Mouse (Mus musculus): ENCODE measurements around the gene Olfr572. TPM values are rescaled to one million over a fixed set of nuclear protein-coding genes. Genes with fewer than 3 reads are reported as not detected.

The Olfr572 gene
- not detected for total RNA-seq (2021)

GRCm38 (mm10) chr7:102924109-102924508 lies at the start of gene Olfr572:
Gene Olfr572 (plus strand): TSS chr7:102924409.
- intact Hi-C loops (cut with DNase I): no loop called here
- DNase-seq (ENCODE audit: extremely low spot score in 1 of 2, low spot score in 2 of 2): no peak

GRCm38 (mm10) chr7:102876822-102877221 lies 47.4 kb upstream of the Olfr572 start, which contains the start of gene Olfr568:
Gene Olfr568 (plus strand): TSS chr7:102877122.
- intact Hi-C loops (cut with DNase I): no loop called here
- DNase-seq (ENCODE audit: extremely low spot score in 1 of 2, low spot score in 2 of 2): no peak

GRCm38 (mm10) chr7:102890782-102891181 lies 33.4 kb upstream of the Olfr572 start, which contains the start of gene Olfr569:
Gene Olfr569 (minus strand): TSS chr7:102890882.
- DNase-seq (ENCODE audit: extremely low spot score in 1 of 2, low spot score in 2 of 2): no peak
- intact Hi-C loops (cut with DNase I): no loop called here

- DNase-seq (ENCODE audit: extremely low spot score in 1 of 2, low spot score in 2 of 2): no peak
- intact Hi-C loops (cut with DNase I): loop anchor here (5.0 to 10.0 kb wide), 2 partner anchors 220 to 403 kb away; partner anchors contain the start of gene Olfr557
These were observed 8.9 kb upstream of the Olfr572 start for GRCm38 (mm10) chr7:102915261-102915660.

- DNase-seq (ENCODE audit: extremely low spot score in 1 of 2, low spot score in 2 of 2): no peak
- intact Hi-C loops (cut with DNase I): loop anchor here (5.0 to 10.0 kb wide), 2 partner anchors 222 to 404 kb away; partner anchors contain the start of gene Olfr557
These were observed 7.8 kb upstream of the Olfr572 start for GRCm38 (mm10) chr7:102916405-102916804.

- DNase-seq (ENCODE audit: extremely low spot score in 1 of 2, low spot score in 2 of 2): no peak
- intact Hi-C loops (cut with DNase I): loop anchor here (5.0 to 10.0 kb wide), 2 partner anchors 222 to 405 kb away; partner anchors contain the start of gene Olfr557
These were observed 7.0 kb upstream of the Olfr572 start, which contains the start of gene Olfr571 for GRCm38 (mm10) chr7:102917032-102917875. Gene Olfr571 (minus strand): TSS chr7:102917536.

GRCm38 (mm10) chr7:102919632-102920031 lies 4.6 kb upstream of the Olfr572 start:
- peak in 1 of 2 experiments; percentile 4 for DNase-seq (ENCODE audit: extremely low spot score in 1 of 2, low spot score in 2 of 2)
- intact Hi-C loops (cut with DNase I): loop anchor here (2.0 to 10.0 kb wide), 3 partner anchors 225 to 407 kb away; partner anchors contain the start of genes Olfr556 and Olfr557

- no peak for DNase-seq (ENCODE audit: extremely low spot score in 1 of 2, low spot score in 2 of 2)
- intact Hi-C loops (cut with DNase I): no loop called here
These were observed 2.9 kb downstream of the Olfr572 start for GRCm38 (mm10) chr7:102927105-102927504.

- intact Hi-C loops (cut with DNase I): no loop called here
These were observed 18.3 kb downstream of the Olfr572 start, which contains the start of gene Olfr573-ps1 for GRCm38 (mm10) chr7:102942475-102942874. Gene Olfr573-ps1 (minus strand): TSS chr7:102942575.

GRCm38 (mm10) chr7:102943417-102943816 lies 19.2 kb downstream of the Olfr572 start:
- no peak for DNase-seq (ENCODE audit: extremely low spot score in 1 of 2, low spot score in 2 of 2)
- intact Hi-C loops (cut with DNase I): no loop called here

More at GRCm38 (mm10) chr7:102942475-102942874, 18.3 kb downstream of the Olfr572 start, which contains the start of gene Olfr573-ps1:
- DNase-seq (ENCODE audit: extremely low spot score in 1 of 2, low spot score in 2 of 2): no peak

- intact Hi-C loops (cut with DNase I): no loop called here
These were observed 24.0 kb downstream of the Olfr572 start, which contains the start of gene Olfr574 for GRCm38 (mm10) chr7:102948167-102948566. Gene Olfr574 (plus strand): TSS chr7:102948467.

GRCm38 (mm10) chr7:102950732-102951131 lies 26.5 kb downstream of the Olfr572 start:
- no peak for DNase-seq (ENCODE audit: extremely low spot score in 1 of 2, low spot score in 2 of 2)
- intact Hi-C loops (cut with DNase I): loop anchor here (10.0 kb wide), 1 partner anchor 914 kb away; no protein-coding TSS in a partner anchor

More at GRCm38 (mm10) chr7:102948167-102948566, 24.0 kb downstream of the Olfr572 start, which contains the start of gene Olfr574:
- no peak for DNase-seq (ENCODE audit: extremely low spot score in 1 of 2, low spot score in 2 of 2)

GRCm38 (mm10) chr7:102958137-102958536 lies 33.9 kb downstream of the Olfr572 start:
- intact Hi-C loops (cut with DNase I): loop anchor here (10.0 kb wide), 1 partner anchor 907 kb away; no protein-coding TSS in a partner anchor
- DNase-seq (ENCODE audit: extremely low spot score in 1 of 2, low spot score in 2 of 2): no peak

GRCm38 (mm10) chr7:102958593-102958992 lies 34.4 kb downstream of the Olfr572 start, which contains the start of gene Olfr575:
Gene Olfr575 (minus strand): TSS chr7:102958775.
- intact Hi-C loops (cut with DNase I): loop anchor here (10.0 kb wide), 1 partner anchor 906 kb away; no protein-coding TSS in a partner anchor
- DNase-seq (ENCODE audit: extremely low spot score in 1 of 2, low spot score in 2 of 2): no peak

GRCm38 (mm10) chr7:102962360-102962759 lies 38.2 kb downstream of the Olfr572 start, which contains the start of gene Olfr576:
Gene Olfr576 (plus strand): TSS chr7:102962660.
- no peak for DNase-seq (ENCODE audit: extremely low spot score in 1 of 2, low spot score in 2 of 2)
- intact Hi-C loops (cut with DNase I): no loop called here

- intact Hi-C loops (cut with DNase I): no loop called here
These were observed 50.2 kb downstream of the Olfr572 start for GRCm38 (mm10) chr7:102974399-102974798.

GRCm38 (mm10) chr7:102975843-102976242 lies 51.6 kb downstream of the Olfr572 start, which contains the start of gene Olfr577:
Gene Olfr577 (minus strand): TSS chr7:102975943.
- DNase-seq (ENCODE audit: extremely low spot score in 1 of 2, low spot score in 2 of 2): no peak
- intact Hi-C loops (cut with DNase I): no loop called here

More at GRCm38 (mm10) chr7:102974399-102974798, 50.2 kb downstream of the Olfr572 start:
- no peak for DNase-seq (ENCODE audit: extremely low spot score in 1 of 2, low spot score in 2 of 2)
